Mouse (Mus musculus) embryonic facial prominence, embryonic 15.5 days (tissue): ENCODE results near the gene En1. TPM values are rescaled to one million over a fixed set of nuclear protein-coding genes. Genes with fewer than 3 reads are reported as not detected.

Experiments
- ATAC-seq: fragments of 200-750 bp; cut with Nextera tagmentation; 2 replicates; pipeline ENCODE4 v1.8.0; 2017; ENCODE audit warnings: low read depth, moderate TSS enrichment; ENCODE audit not compliant: insufficient number of reproducible peaks, low FRiP score, low TSS enrichment
- H3K27ac ChIP-seq: fragments of 300-500 bp; sonication (generic); replicated peaks from 2 replicates; pipeline ENCODE4 v1.5.1; 2015; ENCODE audit warnings: mild to moderate bottlenecking, inconsistent platforms
- H3K27me3 ChIP-seq: fragments of 300-500 bp; sonication (generic); 2 replicates; pipeline ENCODE4 v1.6.1; 2015; ENCODE audit warnings: inconsistent platforms
- H3K36me3 ChIP-seq: fragments of 300-500 bp; sonication (generic); 2 replicates; pipeline ENCODE4 v1.6.1; 2015; ENCODE audit warnings: mild to moderate bottlenecking, inconsistent platforms
- H3K4me1 ChIP-seq: fragments of 300-500 bp; sonication (generic); 2 replicates; pipeline ENCODE4 v1.6.1; 2015; ENCODE audit warnings: inconsistent platforms
- H3K4me2 ChIP-seq: fragments of 300-500 bp; sonication (generic); replicated peaks from 2 replicates; pipeline ENCODE4 v1.6.1; 2015; ENCODE audit warnings: mild to moderate bottlenecking, inconsistent platforms
- H3K4me3 ChIP-seq: fragments of 300-500 bp; sonication (generic); replicated peaks from 2 replicates; pipeline ENCODE4 v1.5.1; 2015; ENCODE audit warnings: mild to moderate bottlenecking, inconsistent platforms
- H3K9ac ChIP-seq: fragments of 300-500 bp; sonication (generic); 2 replicates; pipeline ENCODE4 v1.6.1; 2015; ENCODE audit warnings: inconsistent platforms
- H3K9me3 ChIP-seq: fragments of 300-500 bp; sonication (generic); replicated peaks from 2 replicates; pipeline ENCODE4 v1.6.1; 2016; ENCODE audit warnings: inconsistent platforms
- WGBS: fragments of 180-500 bp; shearing (Covaris S2); methylation state at CpG from one replicate; pipeline ENCODE4 v1.1.7; 2015; 5-methylcytosine and 5-hydroxymethylcytosine counted together
- polyA plus RNA-seq: library from polyadenylated mRNA; unstranded; fragments of >200 nt; fragmentation: Nextera tagmentation; extraction: Ambion mirVana; gene quantifications from 2 replicates; pipeline ENCODE4 v1.2.1, GENCODE M21; 2015

The En1 gene
- polyA plus RNA-seq, 1 experiment from 2014 or later: 2.1 TPM

- Histone ChIP-seq H3K9ac (no peak overlapping the region), H3K36me3 (no peaks in the 10 kb centered on the region), H3K27ac (no peak overlapping the region), H3K27me3 (peaks cover 4% of the 10 kb centered on the region; the same call in 1 of the 2 replicates), H3K4me1 (peaks cover 16% of the 10 kb centered on the region), H3K4me2 (peak overlapping the region; percentile 38), H3K4me3 (peak overlapping the region; percentile 13; the same call in 1 of the 2 replicates), H3K9me3 (no peaks in the 10 kb centered on the region)
- 12% methylated on average over 13 of the region's 13 CpGs for WGBS
- ATAC-seq: peak; percentile 67; the same call in 1 of the 2 replicates
Measured at GRCm38 (mm10) chr1:120643848-120644711, 41.9 kb downstream of the En1 start.

GRCm38 (mm10) chr1:120644755-120645154 is 42.5 kb downstream of the En1 start:
- 46% methylated on average over 1 of the region's 1 CpGs for WGBS
- H3K27me3 ChIP-seq: peaks cover 4% of the 10 kb centered on the region; the same call in 1 of the 2 replicates
- H3K27ac ChIP-seq: no peak overlapping the region
- H3K4me3 ChIP-seq: no peak overlapping the region
- no peak overlapping the region for H3K9ac ChIP-seq
- no peaks in the 10 kb centered on the region for H3K9me3 ChIP-seq
- peaks cover 16% of the 10 kb centered on the region for H3K4me1 ChIP-seq
- no peak overlapping the region for H3K4me2 ChIP-seq
- H3K36me3 ChIP-seq: no peaks in the 10 kb centered on the region
- ATAC-seq: no peak

- no peak overlapping the region for H3K9ac ChIP-seq
- H3K4me2 ChIP-seq: no peak overlapping the region
- no peaks in the 10 kb centered on the region for H3K36me3 ChIP-seq
- H3K27ac ChIP-seq: no peak overlapping the region
- WGBS: 36% methylated on average over 8 of the region's 8 CpGs
- H3K27me3 ChIP-seq: no peaks in the 10 kb centered on the region; the same call in 1 of the 2 replicates
- ATAC-seq: no peak
- no peaks in the 10 kb centered on the region for H3K9me3 ChIP-seq
- H3K4me1 ChIP-seq: 0 out of 2 replicates have a peak, but pooled peaks cover under 1% of the 10 kb centered on the region
- no peak overlapping the region for H3K4me3 ChIP-seq
Measured at GRCm38 (mm10) chr1:120650068-120650467, 47.9 kb downstream of the En1 start.

GRCm38 (mm10) chr1:120651997-120652396 is 49.8 kb downstream of the En1 start:
- no peaks in the 10 kb centered on the region for H3K9me3 ChIP-seq
- H3K27me3 ChIP-seq: no peaks in the 10 kb centered on the region; the same call in 1 of the 2 replicates
- ATAC-seq: no peak
- H3K4me1 ChIP-seq: 0 out of 2 replicates have a peak, but pooled peaks cover 4% of the 10 kb centered on the region
- H3K4me2 ChIP-seq: no peak overlapping the region
- no peaks in the 10 kb centered on the region for H3K36me3 ChIP-seq
- H3K27ac ChIP-seq: no peak overlapping the region
- no peak overlapping the region for H3K9ac ChIP-seq
- H3K4me3 ChIP-seq: no peak overlapping the region
- whole genome bisulfite sequencing: 53% methylated on average over 5 of the region's 5 CpGs

- no peak for ATAC-seq
- Histone ChIP-seq H3K9ac (no peak overlapping the region), H3K36me3 (no peaks in the 10 kb centered on the region), H3K27ac (no peak overlapping the region), H3K4me3 (no peak overlapping the region), H3K4me2 (no peak overlapping the region), H3K9me3 (no peaks in the 10 kb centered on the region), H3K4me1 (0 out of 2 replicates have a peak, but pooled peaks cover 4% of the 10 kb centered on the region), H3K27me3 (no peaks in the 10 kb centered on the region; the same call in 1 of the 2 replicates)
- WGBS: 60% methylated on average over 7 of the region's 7 CpGs
Measured at GRCm38 (mm10) chr1:120654950-120655396, 52.8 kb downstream of the En1 start.

Other genes starting within 250 kb of the En1 start
- not detected in 2 replicates for gene Marco, start 97.4 kb upstream of the En1 start, polyA plus RNA-seq